Mouse (Mus musculus) left cerebral cortex, adult 2 months (tissue): ENCODE results near the gene Mfsd2a. TPM values are rescaled to one million over a fixed set of nuclear protein-coding genes. Genes with fewer than 3 reads are reported as not detected.
A peak's percentile ranks its signal among the peaks of the same experiment; 100 is the strongest.

Experiments
- DNase-seq, 2 experiments: peaks; one replicate each; pipeline ENCODE4 v3.0.0; 2021 to 2022; ENCODE audit warnings: low spot score in 2 of 2, mixed read lengths in 1 of 2; ENCODE audit errors: extremely low spot score in 1 of 2
- H3K27ac ChIP-seq: fragments of 200-600 bp; 2 replicates; pipeline ENCODE4 v1.8.1; 2022
- H3K4me3 ChIP-seq: fragments of 200-600 bp; 2 replicates; pipeline ENCODE4 v1.8.1; 2022
- CTCF ChIP-seq: fragments of 200-600 bp; IDR thresholded peaks from 2 replicates; pipeline ENCODE4 v1.8.1; 2022; ENCODE audit warnings: antibody characterized with exemption, mild to moderate bottlenecking, moderate library complexity
- intact Hi-C: fragments of 180-260 bp; cut with DNase I; formaldehyde crosslinking; loops from one replicate; pipeline ENCODE4 v1.15.1; 2025
- total RNA-seq, 2 experiments: library from RNA; stranded (reverse); gene quantifications; 2 replicates each; pipeline ENCODE4 v1.2.3; 2021

The Mfsd2a gene
- total RNA-seq, 2 experiments from 2014 or later = 35.0 to 39.8 TPM

- no peak for TF ChIP-seq CTCF
- DNase-seq = no peak
Measured at GRCm38 (mm10) chr4:122974976-122975520, 14.1 kb upstream of the Mfsd2a start.

GRCm38 (mm10) chr4:122972056-122972455 lies 11.1 kb upstream of the Mfsd2a start:
- intact Hi-C loops = no loop called here
- no peak for DNase-seq

More at GRCm38 (mm10) chr4:122974976-122975520, 14.1 kb upstream of the Mfsd2a start:
- H3K4me3 ChIP-seq = no peak overlapping the region
- H3K27ac ChIP-seq = no peak overlapping the region
- intact Hi-C loops = no loop called here

DNA sequence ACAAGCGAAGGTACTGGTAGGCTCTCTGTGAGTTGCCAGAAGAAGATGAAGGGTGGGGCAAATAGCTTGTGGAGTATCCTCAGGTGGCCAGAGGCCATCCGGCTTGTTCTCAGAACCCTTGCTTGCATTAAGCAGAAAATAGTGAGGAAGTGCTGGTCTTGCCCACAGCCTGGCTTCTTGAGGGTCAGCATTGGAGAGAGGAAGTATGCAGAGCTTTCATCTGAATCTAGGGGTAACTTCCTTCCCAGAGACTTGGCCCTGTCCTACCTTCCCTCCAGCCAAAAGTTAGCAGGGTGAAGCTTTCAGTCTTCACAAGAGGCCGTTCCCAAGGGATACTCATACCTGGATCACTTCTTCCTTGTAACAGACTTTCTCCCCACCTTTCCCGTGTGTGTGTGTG lies 10.7 kb upstream of the Mfsd2a start:
- DNase-seq = no peak
- Histone ChIP-seq H3K27ac (no peak overlapping the region), H3K4me3 (no peak overlapping the region)
- TF ChIP-seq CTCF = no peak
- intact Hi-C loops = no loop called here

More at GRCm38 (mm10) chr4:122972056-122972455, 11.1 kb upstream of the Mfsd2a start:
- TF ChIP-seq CTCF = no peak
- Histone ChIP-seq H3K4me3 (no peak overlapping the region), H3K27ac (no peak overlapping the region)

- intact Hi-C loops = no loop called here
Measured at GRCm38 (mm10) chr4:122971191-122971590, 10.2 kb upstream of the Mfsd2a start.

GRCm38 (mm10) chr4:122968106-122968505 lies 7.1 kb upstream of the Mfsd2a start:
- DNase-seq = no peak
- intact Hi-C loops = no loop called here
- TF ChIP-seq CTCF = no peak

More at GRCm38 (mm10) chr4:122971191-122971590, 10.2 kb upstream of the Mfsd2a start:
- no peak for DNase-seq
- no peak for TF ChIP-seq CTCF
- Histone ChIP-seq H3K4me3 (no peak overlapping the region), H3K27ac (no peak overlapping the region)

GRCm38 (mm10) chr4:122962751-122963150 lies 1.8 kb upstream of the Mfsd2a start:
- no peak for TF ChIP-seq CTCF
- DNase-seq = no peak
- Histone ChIP-seq H3K4me3 (no peak overlapping the region), H3K27ac (no peak overlapping the region)
- intact Hi-C loops = no loop called here

More at GRCm38 (mm10) chr4:122968106-122968505, 7.1 kb upstream of the Mfsd2a start:
- no peak overlapping the region for H3K4me3 ChIP-seq
- no peak overlapping the region for H3K27ac ChIP-seq

- no peak for DNase-seq
- no peak for TF ChIP-seq CTCF
- H3K4me3 ChIP-seq = peak overlapping the region; percentile 56; the same call in 1 of the 2 replicates
- no peak overlapping the region for H3K27ac ChIP-seq
- intact Hi-C loops = no loop called here
Measured at GRCm38 (mm10) chr4:122961589-122961988, 601 bp upstream of the Mfsd2a start.

DNA sequence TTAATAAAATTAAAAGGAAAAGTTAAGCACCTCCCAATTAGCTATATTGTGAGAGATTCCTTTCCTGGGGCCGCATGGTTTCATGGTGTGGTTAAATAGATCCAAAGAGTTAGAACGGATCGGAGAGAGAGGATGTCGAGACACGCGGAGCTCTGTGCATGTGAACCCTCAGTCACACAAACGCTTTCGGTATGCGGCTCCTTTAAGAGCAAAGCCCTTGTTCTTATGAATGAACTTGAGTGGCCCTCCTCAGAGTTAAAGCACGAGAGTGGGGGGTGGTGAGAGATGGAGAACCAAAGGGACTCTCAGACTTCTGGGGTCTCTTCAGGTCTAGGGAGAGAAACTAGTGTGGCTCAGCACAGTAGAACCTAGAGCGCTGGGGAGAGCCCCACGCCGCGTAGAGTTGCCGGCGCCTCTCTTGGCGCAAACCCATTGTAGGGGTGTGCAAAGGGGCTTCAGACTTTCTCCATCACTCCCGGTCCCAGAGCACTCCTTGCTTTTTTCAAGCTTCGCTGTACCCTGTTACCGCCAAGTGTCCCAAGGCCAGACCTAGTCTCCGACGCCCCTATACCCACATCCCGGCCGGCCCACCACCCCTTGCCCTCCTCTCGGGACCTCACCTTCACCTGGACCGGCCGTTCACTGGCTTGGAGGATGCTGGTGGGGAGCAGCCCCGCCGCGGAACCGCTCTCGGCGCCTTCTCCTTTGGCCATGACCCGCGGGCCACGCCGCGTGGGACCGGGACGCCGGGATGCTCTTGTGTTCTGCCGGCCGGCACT lies 478 bp downstream of the Mfsd2a start:
- TF ChIP-seq CTCF = no peak
- DNase-seq = peak in 1 of 2 experiments; percentile 19
- peak overlapping the region; percentile 56 for H3K4me3 ChIP-seq
- intact Hi-C loops = no loop called here
- H3K27ac ChIP-seq = peak overlapping the region; percentile 72

- Histone ChIP-seq H3K4me3 (peak overlapping the region; percentile 56), H3K27ac (peak overlapping the region; percentile 72)
- intact Hi-C loops = loop anchor here (2.0 kb wide), 1 partner anchor 23 kb away; no protein-coding TSS in a partner anchor
- TF ChIP-seq CTCF = no peak
- DNase-seq = no peak
Measured at GRCm38 (mm10) chr4:122959816-122960215, 1.2 kb downstream of the Mfsd2a start.

- Histone ChIP-seq H3K4me3 (peak overlapping the region; percentile 56), H3K27ac (peak overlapping the region; percentile 72)
- TF ChIP-seq CTCF = no peak
- intact Hi-C loops = loop anchor here (2.0 kb wide), 1 partner anchor 24 kb away; no protein-coding TSS in a partner anchor
- DNase-seq = peak; percentile 43 to 47
Measured at GRCm38 (mm10) chr4:122958491-122959031, 2.4 kb downstream of the Mfsd2a start.

GRCm38 (mm10) chr4:122956301-122956700 lies 4.7 kb downstream of the Mfsd2a start:
- intact Hi-C loops = no loop called here
- TF ChIP-seq CTCF = no peak
- Histone ChIP-seq H3K4me3 (no peak overlapping the region), H3K27ac (peak overlapping the region; percentile 34; the same call in 1 of the 2 replicates)
- no peak for DNase-seq
